Mouse (Mus musculus) heart, postnatal 14 days (tissue): ENCODE results near the gene Micall1. TPM values are rescaled to one million over a fixed set of nuclear protein-coding genes. Genes with fewer than 3 reads are reported as not detected.

Experiments used
- DNase-seq, 2 experiments: peaks; one replicate each; pipeline ENCODE4 v3.0.0; 2021 to 2022
- intact Hi-C: fragments of 180-260 bp; cut with DNase I; formaldehyde crosslinking; loops from one replicate; pipeline ENCODE4 v1.15.1; 2025
- total RNA-seq, 2 experiments: library from RNA; stranded (reverse); gene quantifications; 2 replicates each; pipeline ENCODE4 v1.2.3; 2021

Micall1 gene
- total RNA-seq, 2 experiments from 2014 or later: 61.2 to 64.9 TPM

DNA sequence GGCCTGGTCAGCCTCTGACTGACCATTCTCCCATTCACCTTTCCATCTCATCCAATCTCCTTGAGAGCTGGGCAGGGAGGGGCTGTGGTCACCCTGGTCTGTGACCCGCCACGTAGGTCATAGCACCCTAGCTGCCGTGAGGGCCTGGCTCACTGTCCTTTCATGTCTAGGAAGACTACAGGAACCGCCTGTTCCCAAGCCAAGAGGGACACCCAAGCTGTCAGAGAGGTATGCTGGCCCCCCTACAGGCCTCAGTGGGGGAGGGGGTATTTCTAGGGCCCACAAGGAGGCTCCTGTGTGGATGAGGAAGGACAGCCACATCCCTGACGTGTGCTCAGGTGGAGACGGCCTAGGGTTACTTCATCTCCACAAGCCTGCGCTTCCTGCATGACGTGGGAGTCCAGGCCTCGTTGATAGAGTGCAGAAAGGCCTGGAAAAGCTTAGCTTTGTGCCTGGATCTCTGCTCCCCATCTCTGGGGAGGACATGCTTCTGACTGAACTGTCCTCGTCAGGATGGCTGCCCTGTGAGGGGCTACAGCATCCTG lies 15.7 kb downstream of the Micall1 start:
- intact Hi-C loops: no loop called here
- DNase-seq: no peak

DNA sequence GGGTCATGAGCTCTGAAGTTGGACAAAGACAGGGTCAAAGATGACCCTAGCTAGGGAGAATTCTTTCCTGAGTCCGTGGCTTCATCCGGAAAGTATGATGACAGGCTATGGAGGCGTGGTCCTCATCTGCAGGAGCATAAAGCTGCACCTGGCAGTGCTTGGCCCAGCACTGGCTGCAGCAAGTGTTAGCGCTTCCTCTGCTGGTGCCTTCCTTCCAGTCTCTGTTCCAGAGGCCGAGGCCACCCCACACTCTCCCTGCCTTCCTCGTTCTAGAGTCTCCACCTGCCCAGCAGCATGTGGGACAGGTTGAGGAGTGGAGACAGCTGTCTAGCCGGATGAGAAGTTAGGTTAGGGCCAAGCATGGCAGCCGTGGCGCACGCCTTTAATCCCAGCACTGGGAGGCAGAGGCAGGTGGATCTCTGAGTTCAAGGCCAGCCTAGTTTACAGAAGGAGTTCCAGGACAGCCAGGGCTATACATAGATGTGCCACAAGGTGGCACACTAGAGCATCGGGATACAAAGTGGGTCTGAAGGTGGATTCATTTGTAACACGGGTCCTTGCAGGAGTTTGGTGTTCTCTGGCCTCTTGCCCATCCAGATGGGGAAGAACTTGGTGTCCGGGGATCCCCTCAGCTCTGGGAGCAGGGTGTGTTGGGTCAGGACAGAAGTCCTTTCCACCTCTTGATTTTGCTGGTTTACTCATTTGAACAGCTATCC lies 17.7 kb downstream of the Micall1 start:
- peak; percentile 64 to 71 for DNase-seq
- intact Hi-C loops: loop anchor here (2.0 to 5.0 kb wide), 2 partner anchors 34 to 89 kb away; no protein-coding TSS in a partner anchor

DNA sequence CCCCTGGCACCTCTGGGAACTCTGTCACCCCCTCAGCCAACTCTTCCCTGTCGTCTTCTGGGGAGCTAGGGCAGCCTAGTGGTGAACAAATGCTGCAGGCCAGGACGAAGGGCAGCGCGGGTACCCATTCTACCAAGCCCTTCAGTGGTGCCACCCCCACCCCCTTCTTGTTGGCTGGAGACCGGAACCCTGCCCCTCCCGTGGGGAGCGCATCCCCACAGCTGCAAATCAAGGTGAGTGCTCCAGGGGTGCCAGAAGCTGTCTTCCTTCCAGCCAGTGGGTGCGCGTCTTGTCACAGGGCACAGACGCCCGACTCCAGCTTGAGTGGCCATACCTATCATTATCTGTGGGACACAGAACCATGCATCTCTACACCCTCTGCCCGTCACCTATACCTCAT lies 18.4 kb downstream of the Micall1 start:
- DNase-seq: no peak
- intact Hi-C loops: loop anchor here (2.0 to 5.0 kb wide), 2 partner anchors 34 to 90 kb away; no protein-coding TSS in a partner anchor

DNA sequence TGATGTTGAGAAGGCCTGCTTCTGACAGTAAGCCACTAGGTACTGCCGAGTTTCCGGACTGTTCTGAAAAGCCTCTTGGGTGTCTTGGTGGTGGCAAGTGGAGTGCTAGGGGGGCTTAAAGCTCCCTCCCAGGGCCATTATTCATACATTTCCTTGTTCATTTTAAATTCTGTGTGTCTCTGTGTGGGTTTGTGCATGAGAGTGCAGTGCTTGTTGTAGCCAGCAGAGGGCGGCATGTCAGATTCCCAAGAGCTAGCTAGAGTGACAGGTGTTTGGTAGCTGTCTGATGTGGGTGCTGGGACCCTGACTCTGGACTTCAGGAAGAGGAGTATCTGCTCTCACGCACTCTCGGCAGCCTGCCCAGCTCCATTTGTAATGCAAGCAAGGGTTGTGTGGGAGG lies 19.5 kb downstream of the Micall1 start:
- no peak for DNase-seq

DNA sequence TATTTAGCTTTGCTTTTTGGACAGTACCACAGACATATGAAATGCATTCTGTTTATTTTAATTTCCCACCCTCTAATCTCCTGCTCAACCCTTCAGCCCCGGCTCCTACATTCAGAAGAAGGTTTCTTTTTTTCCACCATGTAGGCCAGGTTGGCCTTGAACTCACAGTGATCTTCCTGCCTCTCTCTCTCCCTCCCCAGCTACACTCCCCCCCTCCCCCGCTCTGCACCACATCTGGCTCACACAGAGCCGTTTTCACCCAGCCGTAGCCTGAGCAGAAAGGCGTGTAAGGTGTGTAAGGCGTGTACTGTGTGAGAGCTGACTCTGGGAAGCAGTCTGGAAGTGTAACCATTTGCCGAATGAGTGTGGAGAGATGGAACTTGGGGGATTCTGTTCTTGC lies 20.6 kb downstream of the Micall1 start:
- DNase-seq: no peak
- intact Hi-C loops: loop anchor here (5.0 kb wide), 1 partner anchor 92 kb away; no protein-coding TSS in a partner anchor

More for the DNA sequence above, 19.5 kb downstream of the Micall1 start:
- intact Hi-C loops: loop anchor here (5.0 kb wide), 1 partner anchor 91 kb away; no protein-coding TSS in a partner anchor

DNA sequence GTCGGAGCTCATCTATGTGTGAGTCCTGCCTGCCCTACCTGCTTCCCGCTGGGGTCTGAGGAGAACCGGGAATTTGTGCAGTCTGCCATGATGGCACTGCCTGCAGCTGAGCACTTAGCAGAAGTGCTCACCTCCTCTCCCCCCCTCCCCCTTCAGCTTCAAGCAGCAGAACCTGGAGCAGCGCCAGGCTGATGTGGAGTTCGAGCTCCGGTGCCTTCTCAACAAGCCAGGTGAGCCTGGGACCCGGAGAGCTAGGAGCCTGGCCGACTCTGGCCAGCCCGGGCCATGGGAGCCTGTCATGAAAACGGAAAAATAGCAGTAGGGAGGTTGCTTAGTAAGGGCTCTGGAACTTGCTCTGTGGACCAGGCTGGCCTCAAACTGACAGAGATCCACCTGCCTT lies 22.1 kb downstream of the Micall1 start:
- no peak for DNase-seq
- intact Hi-C loops: no loop called here

DNA sequence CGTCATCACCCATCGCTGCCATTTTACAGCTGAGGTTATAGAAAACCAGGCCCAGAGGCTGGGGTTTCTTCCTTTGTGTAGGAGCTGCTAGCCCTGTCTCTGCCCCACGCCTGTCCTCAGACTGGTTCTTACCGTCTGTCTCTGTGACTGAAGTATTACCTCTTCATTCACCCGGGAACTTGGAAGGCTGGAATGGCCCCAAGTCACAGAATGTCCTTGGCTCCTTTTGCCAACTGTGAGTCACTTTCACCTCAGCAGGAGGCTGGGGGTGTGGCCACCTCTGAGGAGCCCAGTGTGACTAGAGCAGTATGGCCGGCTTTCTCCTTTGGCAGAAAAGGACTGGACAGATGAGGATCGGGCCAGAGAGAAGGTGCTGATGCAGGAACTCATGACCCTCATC lies 22.7 kb downstream of the Micall1 start:
- DNase-seq: peak; percentile 72 to 76
- intact Hi-C loops: no loop called here

DNA sequence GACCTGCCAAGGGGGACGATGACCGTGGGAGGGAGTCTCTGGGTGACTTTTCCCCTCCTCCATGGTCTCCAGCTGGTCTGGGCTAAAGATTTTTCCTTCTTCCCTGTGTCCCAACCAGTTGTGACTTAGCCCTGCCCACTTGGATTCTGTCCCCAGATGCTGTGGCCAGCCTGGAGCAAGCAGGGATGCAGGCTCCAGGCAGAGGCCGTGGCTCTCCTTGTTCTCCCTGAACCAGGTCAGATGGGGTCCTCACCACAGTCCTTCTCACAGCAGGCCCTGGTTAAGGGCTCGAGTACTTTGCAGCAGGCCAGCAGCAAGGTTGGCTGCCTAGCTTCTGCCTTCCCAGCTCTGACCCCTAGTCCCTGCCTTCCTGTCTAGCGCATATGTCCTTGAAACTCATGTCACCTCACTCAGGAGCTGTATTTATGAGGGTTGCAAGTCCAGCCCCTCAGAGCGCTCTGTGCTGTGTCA lies 24.5 kb downstream of the Micall1 start:
- DNase-seq: peak; percentile 59 to 69
- intact Hi-C loops: no loop called here

DNA sequence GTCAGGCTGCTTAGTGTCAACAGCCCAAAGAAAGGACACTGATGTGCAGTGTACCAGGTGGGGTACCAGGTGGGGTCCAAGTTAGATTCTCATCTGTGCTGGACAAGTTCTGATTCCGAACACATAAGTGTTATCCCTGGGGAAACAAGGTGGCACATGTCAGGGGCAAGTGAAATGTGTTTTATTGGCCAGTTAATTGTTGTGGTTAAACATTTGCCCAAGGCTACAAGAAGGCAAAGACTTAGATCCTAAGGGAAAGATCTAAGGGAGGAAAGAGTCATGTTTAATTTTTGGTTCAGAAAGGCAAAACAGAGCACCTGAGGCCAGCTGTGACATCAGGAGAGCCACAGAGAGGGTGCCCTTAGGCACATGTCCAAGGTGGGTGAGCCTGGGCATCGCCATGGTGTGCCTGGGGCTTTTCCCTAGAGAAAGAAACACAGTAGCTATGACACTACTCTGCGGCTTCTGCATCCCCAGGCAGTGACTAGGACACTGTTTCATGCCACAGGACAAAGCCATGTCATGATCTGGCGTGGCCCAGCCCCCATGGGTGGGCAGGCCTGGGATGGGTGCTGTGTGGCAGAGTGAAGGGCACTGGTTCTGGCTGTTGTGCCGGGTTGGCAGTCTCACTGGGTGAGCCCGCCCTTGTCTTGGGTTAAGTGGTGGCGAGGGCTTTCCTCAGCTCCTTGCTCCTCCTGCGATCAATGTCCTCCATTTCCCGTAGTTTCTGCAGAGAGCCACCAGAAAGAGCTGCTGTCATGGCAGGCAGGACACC lies 26.0 kb downstream of the Micall1 start:
- intact Hi-C loops: no loop called here
- DNase-seq: no peak

DNA sequence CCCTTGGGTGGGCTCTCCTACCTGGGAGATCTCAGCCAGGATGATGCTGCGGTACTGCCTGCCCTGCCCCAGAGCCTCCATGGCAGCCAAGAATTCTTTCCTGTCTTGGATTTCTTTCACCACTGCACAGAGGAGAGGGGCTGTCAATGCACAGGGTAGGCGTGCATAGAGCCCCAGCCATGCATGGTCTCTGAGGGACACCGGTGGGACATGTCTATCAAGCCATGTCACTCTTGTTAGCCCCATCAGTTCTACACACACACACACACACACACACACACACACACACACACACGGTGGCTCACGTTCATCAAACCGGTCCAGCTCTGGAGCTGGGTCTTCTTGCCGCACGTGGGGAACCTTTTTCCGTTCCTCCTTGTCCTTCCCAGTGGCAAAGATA lies 26.6 kb downstream of the Micall1 start:
- DNase-seq: no peak

DNA sequence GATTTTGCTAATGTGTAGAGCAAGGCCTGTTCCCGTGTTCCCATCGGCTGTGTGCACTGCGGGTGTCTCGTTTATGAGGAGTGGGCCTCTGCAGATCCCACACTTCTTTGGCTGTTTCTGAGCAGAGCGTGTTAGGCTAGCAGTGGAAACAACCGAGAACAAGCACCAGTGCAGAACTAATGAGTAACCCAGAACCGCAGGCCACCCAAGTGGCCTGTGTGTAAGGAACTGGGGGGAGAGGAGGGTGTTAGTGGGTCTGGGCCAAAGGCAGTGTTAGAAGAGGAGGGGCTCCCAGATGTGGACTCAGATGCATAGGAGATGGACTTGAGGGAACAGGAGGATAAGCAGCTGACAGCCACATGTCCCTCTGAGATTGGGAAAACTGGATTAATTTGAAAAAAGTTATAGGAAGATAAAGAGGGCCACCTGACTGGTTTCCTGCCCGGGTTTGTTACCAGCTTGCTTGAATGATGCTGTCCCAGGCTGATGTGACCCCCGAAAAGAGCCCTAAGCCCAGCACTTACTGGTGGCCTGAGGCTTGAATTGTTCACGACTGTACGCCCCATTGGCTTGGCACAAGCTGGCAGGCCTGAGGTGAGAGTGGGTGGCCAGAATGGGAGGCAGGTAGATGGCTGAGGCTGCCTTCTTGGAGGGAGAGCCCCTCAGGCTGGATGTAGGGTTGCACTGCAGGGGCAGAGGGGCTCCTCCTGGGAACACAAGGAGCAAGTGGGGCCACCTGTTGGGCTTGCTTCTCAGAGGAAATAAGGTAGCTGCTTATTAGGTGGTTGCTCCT lies 27.3 kb downstream of the Micall1 start:
- no peak for DNase-seq
- intact Hi-C loops: no loop called here

More for the DNA sequence above, 26.6 kb downstream of the Micall1 start:
- intact Hi-C loops: no loop called here

DNA sequence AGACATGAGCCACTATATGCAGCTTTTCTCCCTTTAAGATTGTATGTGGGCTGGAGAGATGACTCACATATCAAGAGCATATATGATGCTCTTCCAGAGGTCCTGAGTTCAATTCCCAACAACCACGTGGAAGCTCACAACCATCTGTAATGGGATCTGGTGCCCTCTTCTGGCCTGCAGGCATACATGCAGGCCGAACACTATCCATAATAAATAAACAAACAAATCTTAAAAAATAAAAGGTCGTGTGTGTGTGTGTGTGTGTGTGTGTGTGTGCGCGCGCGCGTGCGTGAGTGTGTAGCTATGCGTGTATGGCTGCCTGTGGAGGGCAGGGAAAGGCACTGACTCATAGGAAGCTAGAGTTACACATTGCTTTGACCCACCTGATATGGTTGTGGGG lies 30.9 kb downstream of the Micall1 start:
- intact Hi-C loops: no loop called here
- DNase-seq: no peak

DNA sequence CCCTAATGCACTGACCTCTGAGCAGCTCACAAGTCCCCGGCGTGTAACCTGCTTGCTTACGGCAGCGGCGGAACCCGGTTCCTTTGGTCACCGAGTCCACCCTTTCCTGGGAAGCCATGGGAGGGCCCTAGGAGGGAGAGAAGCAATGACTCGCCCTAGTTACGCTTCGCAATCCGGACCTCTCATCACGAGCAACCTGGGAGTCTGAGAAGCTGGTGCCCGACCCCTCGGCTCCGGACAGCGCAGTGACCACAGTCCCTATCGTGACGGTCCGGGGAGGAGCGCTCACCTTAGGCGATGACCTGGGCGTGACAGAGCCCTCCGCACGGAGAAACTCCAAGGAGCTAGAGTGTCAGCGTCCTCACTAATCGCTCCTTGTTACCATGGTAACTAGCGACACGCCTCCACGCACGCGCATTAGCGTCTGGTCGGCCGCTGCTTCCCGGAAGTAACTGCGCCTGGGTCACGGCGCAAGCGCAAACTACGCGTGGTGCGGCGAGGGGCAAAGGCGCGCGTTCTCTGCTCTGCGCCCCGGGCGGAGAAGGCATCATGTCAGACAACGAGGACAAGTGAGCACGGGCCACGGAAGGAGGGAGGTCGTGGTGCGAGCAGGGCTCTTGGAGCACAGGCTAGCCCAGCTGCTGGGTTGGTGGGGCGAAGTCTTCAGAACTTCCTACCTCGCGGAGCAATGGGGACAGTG lies 32.3 kb downstream of the Micall1 start, which contains the start of the genes Polr2f and 1700088E04Rik:
Gene Polr2f (plus strand): TSS at position 144 of the 700 bp plus-strand sequence.
Gene 1700088E04Rik (minus strand): TSS at position 388 of the 700 bp plus-strand sequence.
- peak; percentile 95 to 96 for DNase-seq
- intact Hi-C loops: no loop called here

DNA sequence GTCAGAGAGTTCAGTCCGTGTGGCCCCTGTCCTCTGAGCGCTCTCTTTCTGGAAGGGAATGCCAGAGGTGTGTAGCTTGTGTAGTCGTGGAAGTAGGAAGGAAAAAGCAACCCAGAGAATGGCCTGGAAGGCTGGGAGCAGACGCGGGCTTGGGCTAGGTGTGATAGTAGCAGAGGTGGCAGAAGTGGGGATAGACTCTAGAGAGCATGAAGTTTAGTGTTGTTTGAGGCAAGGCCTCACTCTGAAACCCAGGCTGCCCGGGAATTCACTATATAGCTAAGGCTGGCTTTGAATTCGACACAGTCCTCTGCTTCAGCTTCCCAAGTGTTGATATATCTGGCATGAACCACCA lies 32.8 kb downstream of the Micall1 start:
- intact Hi-C loops: no loop called here
- no peak for DNase-seq

DNA sequence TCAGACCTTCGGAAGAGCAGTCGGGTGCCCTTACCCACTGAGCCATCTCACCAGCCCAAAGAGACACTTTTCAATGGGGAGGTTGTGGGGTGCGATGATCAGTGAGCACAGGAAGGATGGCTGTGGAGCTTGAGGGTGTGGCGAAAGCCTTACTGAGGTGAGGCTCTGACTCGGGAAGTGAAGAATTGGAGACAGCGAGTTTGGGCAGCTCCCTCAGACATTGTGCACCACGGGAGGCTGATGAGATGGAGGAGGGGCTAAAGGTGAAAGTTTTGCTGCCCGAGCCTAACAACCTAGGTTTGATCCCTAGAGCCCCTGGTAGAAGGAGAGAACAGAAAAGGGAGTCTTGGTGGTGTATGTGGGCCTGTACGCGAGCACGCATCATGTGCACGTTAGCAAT lies 34.6 kb downstream of the Micall1 start:
- no peak for DNase-seq
- intact Hi-C loops: no loop called here

DNA sequence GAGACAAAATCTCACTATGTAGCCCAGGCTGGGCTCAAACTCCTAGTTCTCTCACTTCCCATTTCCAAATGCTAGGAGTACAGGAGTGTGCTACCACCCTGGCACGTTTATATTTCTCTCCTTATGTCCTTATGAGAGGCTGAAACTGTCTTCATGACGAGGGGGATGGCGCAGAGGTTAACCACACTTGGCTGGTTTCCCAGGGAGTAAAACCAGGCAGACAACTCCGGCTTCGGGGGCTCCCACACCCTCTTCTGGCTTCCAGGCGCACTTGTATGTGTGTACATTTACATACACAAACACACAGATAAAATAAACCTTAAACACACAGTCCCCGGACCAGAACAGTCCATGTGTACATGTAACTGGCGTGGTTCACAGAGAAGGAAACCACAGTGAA lies 35.3 kb downstream of the Micall1 start:
- intact Hi-C loops: no loop called here
- DNase-seq: no peak

DNA sequence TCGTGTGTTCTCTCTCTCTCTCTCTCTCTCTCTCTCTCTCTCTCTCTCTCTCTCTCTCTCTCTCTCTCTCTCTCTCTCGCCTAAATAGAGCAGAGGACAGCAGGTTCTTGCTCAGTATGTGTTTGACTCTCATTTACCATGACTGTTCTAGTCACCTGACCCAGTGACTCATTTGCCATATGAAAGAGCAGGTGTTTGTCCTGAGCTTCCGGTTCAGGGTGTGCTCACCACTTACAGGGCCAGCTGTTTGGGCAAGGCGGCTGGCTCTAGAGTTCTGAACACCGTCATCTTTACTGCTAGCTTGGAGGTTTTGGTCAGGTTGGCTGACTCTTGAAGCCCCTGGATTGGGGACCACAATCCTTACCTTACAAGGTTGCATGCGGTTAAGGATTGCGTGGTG lies 36.8 kb downstream of the Micall1 start:
- no peak for DNase-seq
- intact Hi-C loops: no loop called here

DNA sequence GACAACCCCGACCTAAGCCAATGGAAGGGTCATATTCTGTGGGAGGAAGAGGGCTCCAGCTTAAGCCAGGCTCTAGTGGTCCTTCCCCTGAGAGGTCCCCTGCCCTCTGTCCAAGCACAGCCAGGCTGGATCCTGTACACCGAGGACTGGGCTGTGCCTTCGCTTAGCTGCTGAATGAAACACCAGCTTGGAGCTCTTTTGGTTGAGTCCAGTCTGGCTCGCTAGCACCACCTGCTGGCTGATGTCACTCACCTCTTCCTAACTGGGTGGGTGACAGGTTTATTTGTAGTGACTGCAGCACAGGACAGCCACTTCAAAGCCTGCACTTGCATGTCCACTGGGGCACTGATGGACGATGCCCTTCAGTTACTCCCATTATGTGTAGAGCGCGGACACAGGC lies 39.8 kb downstream of the Micall1 start:
- intact Hi-C loops: loop anchor here (1.0 to 2.0 kb wide), 2 partner anchors 56 to 110 kb away; no protein-coding TSS in a partner anchor
- peak; percentile 87 to 93 for DNase-seq

DNA sequence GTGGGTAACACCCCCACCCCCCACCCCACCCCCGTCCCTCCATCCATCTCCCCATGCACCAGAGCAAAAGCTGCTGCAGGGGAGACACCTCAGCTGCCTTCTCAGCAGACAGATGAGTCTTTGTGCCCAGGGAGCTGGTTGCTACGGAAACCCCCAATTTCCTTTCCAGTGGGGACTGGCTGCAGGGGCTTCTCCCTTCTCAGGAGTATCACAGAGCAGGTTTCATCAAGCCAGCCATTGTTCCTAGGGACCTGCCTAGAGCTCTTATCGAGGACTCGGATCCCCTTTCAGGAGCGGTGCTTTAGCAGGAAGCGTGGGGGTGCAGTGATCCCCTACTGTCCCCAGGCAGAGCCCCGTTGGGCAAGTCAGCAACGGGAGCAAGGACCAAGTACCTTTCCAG lies 43.2 kb downstream of the Micall1 start:
- intact Hi-C loops: no loop called here

DNA sequence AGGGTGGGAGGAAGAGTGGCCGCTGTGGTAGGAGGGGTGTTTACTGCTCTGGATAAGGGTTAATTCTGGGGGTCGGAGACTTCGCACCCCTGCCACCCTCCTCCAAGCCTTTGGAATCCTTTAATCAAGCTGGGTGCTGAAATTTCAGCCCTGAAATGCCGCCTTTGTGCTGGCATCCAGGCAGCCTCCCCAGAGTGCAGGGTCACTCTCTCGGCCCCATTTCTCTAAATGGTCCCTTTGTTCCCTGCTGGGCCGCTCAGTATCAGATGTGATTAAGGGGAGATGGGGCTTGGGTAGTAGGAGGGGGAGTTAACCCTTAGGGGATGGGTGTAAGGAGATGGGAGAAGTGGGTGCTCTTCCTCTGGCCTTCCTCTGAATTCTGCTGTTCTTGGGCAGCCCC lies 44.0 kb downstream of the Micall1 start:
- intact Hi-C loops: no loop called here
- no peak for DNase-seq

More for the DNA sequence above, 43.2 kb downstream of the Micall1 start:
- DNase-seq: no peak
